Mouse (Mus musculus) splenic B cell, adult 2 months (primary cell): Measurements from ENCODE around the gene Chic2.

Experiments
- DNase-seq: peaks from one replicate; pipeline ENCODE4 v3.0.0-alpha.2; 2011; ENCODE audit warnings: low read depth, low spot score
- H3K27me3 ChIP-seq: 2 replicates; pipeline ENCODE4 v1.6.1; 2012; ENCODE audit warnings: mild to moderate bottlenecking, low read length, moderate library complexity, mixed read lengths; ENCODE audit not compliant: control insufficient read depth, poor library complexity, insufficient read depth, severe bottlenecking
- H3K36me3 ChIP-seq: 2 replicates; pipeline ENCODE4 v1.6.1; 2012; ENCODE audit warnings: mild to moderate bottlenecking, low read length, moderate library complexity, mixed read lengths; ENCODE audit not compliant: control insufficient read depth, poor library complexity, insufficient read depth, severe bottlenecking

Gene Chic2

GRCm38 (mm10) chr5:74949298-74949697, 95.3 kb downstream of the Chic2 start:
- Histone ChIP-seq H3K36me3 (no peaks in the 10 kb centered on the region), H3K27me3 (no peaks in the 10 kb centered on the region; the same call in 1 of the 2 replicates)
- DNase-seq: no peak

DNA sequence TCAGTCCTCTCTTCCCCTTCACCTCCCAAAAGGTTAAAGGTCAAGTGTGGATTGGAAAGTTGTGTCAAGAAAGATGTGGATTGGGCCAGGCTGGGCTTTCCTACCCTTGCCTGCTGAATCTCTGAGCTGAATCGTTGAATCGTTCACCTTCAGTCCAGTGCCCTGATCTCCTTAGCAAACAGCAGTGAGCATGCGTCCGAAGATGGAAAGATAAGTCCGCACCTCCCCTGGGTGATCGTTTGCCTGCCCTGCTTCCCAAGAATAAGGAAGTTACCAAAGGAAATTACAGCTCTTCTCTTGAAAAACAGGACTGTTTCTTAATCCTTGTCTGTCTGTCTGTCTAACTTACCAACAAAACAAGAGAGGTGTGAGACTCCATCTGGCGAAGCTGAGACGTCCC, 96.1 kb downstream of the Chic2 start:
- no peak for DNase-seq
- Histone ChIP-seq H3K27me3 (no peaks in the 10 kb centered on the region; the same call in 1 of the 2 replicates), H3K36me3 (no peaks in the 10 kb centered on the region)
